Mouse (Mus musculus) kidney, adult 8-10 months (tissue): Measurements from ENCODE around the gene Adsl.
"Not testable (repeated sequence)": the region's sequence is repeated elsewhere in the genome, so short reads cannot be mapped to it uniquely, and the experiment has no call there.

Experiments
- DNase-seq, 2 experiments: peaks; one replicate each; pipeline ENCODE4 v3.0.0; 2022

Adsl gene

GRCm38 (mm10) chr15:80948145-80949135 lies at the start of gene Adsl:
TSS of gene Adsl (plus strand) at chr15:80948490.
- DNase-seq = peak; percentile 81 to 87

- DNase-seq = no peak
Observed at GRCm38 (mm10) chr15:80899806-80900205, 48.5 kb upstream of the Adsl start.

GRCm38 (mm10) chr15:80901806-80902513 lies 46.3 kb upstream of the Adsl start:
- no peak for DNase-seq

GRCm38 (mm10) chr15:80904776-80905175 lies 43.5 kb upstream of the Adsl start:
- DNase-seq = peak; percentile 30 to 35

- DNase-seq = no peak
Observed at GRCm38 (mm10) chr15:80910183-80910582, 38.1 kb upstream of the Adsl start.

GRCm38 (mm10) chr15:80910790-80911531 lies 37.3 kb upstream of the Adsl start:
- DNase-seq = peak in 1 of 2 experiments; percentile 4

- peak in 1 of 2 experiments; percentile 12 for DNase-seq
Observed at GRCm38 (mm10) chr15:80912175-80912574, 36.1 kb upstream of the Adsl start.

GRCm38 (mm10) chr15:80913803-80914202 lies 34.5 kb upstream of the Adsl start:
- no peak for DNase-seq

- peak; percentile 59 to 61 for DNase-seq
Observed at GRCm38 (mm10) chr15:80915850-80916249, 32.4 kb upstream of the Adsl start.

- peak in 1 of 2 experiments; percentile 20 for DNase-seq
Observed at GRCm38 (mm10) chr15:80916621-80917020, 31.7 kb upstream of the Adsl start.

- DNase-seq = no peak
Observed at GRCm38 (mm10) chr15:80920346-80920745, 27.9 kb upstream of the Adsl start.

- no peak for DNase-seq
Observed at GRCm38 (mm10) chr15:80921781-80922180, 26.5 kb upstream of the Adsl start.

GRCm38 (mm10) chr15:80924211-80924610 lies 24.1 kb upstream of the Adsl start:
- DNase-seq = no peak

GRCm38 (mm10) chr15:80928811-80929355 lies 19.4 kb upstream of the Adsl start:
- no peak for DNase-seq

GRCm38 (mm10) chr15:80930048-80930571 lies 18.2 kb upstream of the Adsl start:
- no peak for DNase-seq

GRCm38 (mm10) chr15:80930676-80931320 lies 17.5 kb upstream of the Adsl start:
- not testable (repeated sequence) for DNase-seq

- no peak for DNase-seq
Observed at GRCm38 (mm10) chr15:80931345-80931960, 16.8 kb upstream of the Adsl start.

- no peak for DNase-seq
Observed at GRCm38 (mm10) chr15:80934841-80935240, 13.4 kb upstream of the Adsl start.

GRCm38 (mm10) chr15:80936686-80937085 lies 11.6 kb upstream of the Adsl start:
- no peak for DNase-seq

GRCm38 (mm10) chr15:80938615-80939014 lies 9.7 kb upstream of the Adsl start:
- no peak for DNase-seq

- DNase-seq = no peak
Observed at GRCm38 (mm10) chr15:80939401-80939800, 8.9 kb upstream of the Adsl start.
